Comparison of ENCODE assay signal across 14 mouse cellular contexts in the genomic region with DNA sequence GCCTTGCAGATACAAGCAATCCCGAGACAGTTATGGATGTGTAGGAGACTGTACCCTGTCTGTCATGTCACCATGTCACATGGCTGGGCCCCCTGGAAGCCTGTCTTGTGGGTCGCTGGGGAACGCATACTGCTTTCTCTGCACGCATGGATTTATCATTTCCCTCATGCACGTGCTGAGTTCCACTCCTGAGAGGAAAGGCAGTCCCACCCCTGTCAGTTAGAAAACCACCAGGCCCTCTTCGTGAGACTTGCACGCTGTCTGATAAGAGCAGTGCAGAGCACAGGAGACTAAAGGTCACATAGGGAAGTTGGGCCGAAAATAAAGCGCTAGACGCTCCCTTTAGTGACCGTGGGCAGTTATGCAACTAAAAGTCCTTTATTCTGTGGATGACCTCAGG.
A peak's percentile ranks its signal among the peaks of the same experiment; 100 is the strongest.
DNase-seq lines count a peak whose midpoint lies in the region; ATAC-seq and TF ChIP-seq lines count a peak whose summit lies in the region.
"Had no signal": no experiment of that assay in that cellular context is flagged by ENCODE, and none has a peak within 500 bp of the region (broad histone marks: within the 10 kb centered on the region; RNA-seq: fewer than 3 reads in every experiment).

No protein-coding gene starts in this region.

- intact Hi-C loops in heart, postnatal 25 days (cut with DNase I), result no loop called here
- intact Hi-C loops in left cerebral cortex, postnatal 36 days (cut with DNase I), result no loop called here

- WGBS in heart, embryonic 10.5 days, result 12% methylated on average over 11 of the region's 11 CpGs
- WGBS in liver, adult 2 months, result 41% methylated on average over 11 of the region's 11 CpGs
- 21% methylated on average over 11 of the region's 11 CpGs for WGBS in small intestine, adult 2 months

- peak; percentile 29 for ATAC-seq in granulocyte monocyte progenitor cell, adult 5-6 weeks (replicated peaks; ENCODE audit: poor library complexity, severe bottlenecking)

- H3K4me3 ChIP-seq in heart, embryonic 10.5 days, result peak overlapping the region; percentile 13; the same call in 1 of the 2 replicates
- H3K4me3 ChIP-seq in liver, adult 2 months (ENCODE audit: insufficient read depth, low read depth, low read length), result no peak overlapping the region
- no peak overlapping the region for H3K4me3 ChIP-seq in small intestine, adult 2 months (ENCODE audit: low read depth, low read length)
- H3K4me3 ChIP-seq: hindbrain, embryonic 10.5 days; midbrain, embryonic 12.5 days had no signal

- H3K79me2 ChIP-seq in liver, adult 2 months (ENCODE audit: control insufficient read depth, insufficient read depth, low read length), result no peaks in the 10 kb centered on the region

- DNase-seq in heart, embryonic 10.5 days (ENCODE audit: low spot score), result peak; percentile 87
- DNase-seq in heart, postnatal 25 days (ENCODE audit: low spot score), result no peak
- peak; percentile 33 for DNase-seq in liver, adult 2 months (ENCODE audit: extremely low read depth, low read depth, low spot score)
- DNase-seq in spleen, postnatal 14 days (ENCODE audit: low spot score in 2 of 2), result no peak
- no peak for DNase-seq in left cerebral cortex, postnatal 36 days (ENCODE audit: low spot score in 2 of 2)
- no peak for DNase-seq in left cerebral cortex, adult 8-10 months (ENCODE audit: low spot score in 2 of 2)
- DNase-seq: B cell, adult 2 months; kidney, adult 2 months; lung, embryonic 14.5 days; right cerebral cortex, postnatal 25 days had no signal

- no peak for TF ChIP-seq POLR2A in liver, adult 2 months (IDR thresholded peaks at IDR 0.05; ENCODE audit: extremely low read depth, insufficient read depth, low read length)
- no peak for TF ChIP-seq POLR2A in small intestine, adult 2 months (IDR thresholded peaks at IDR 0.05; ENCODE audit: low read depth, low read length)

- no peak overlapping the region for H3K9ac ChIP-seq in liver, adult 2 months (ENCODE audit: low read depth, low read length)
- H3K9ac ChIP-seq: lung, embryonic 14.5 days; midbrain, embryonic 12.5 days had no signal

- no peaks in the 10 kb centered on the region for H3K27me3 ChIP-seq in heart, embryonic 10.5 days (ENCODE audit: insufficient read depth, poor library complexity, severe bottlenecking)
- H3K27me3 ChIP-seq in liver, adult 2 months (ENCODE audit: control insufficient read depth, insufficient read depth, low read length), result no peaks in the 10 kb centered on the region
- H3K27me3 ChIP-seq in small intestine, adult 2 months (ENCODE audit: control insufficient read depth, insufficient read depth, low read length), result no peaks in the 10 kb centered on the region

- no peaks in the 10 kb centered on the region for H3K9me3 ChIP-seq in heart, embryonic 10.5 days
- H3K9me3 ChIP-seq: hindbrain, embryonic 10.5 days; midbrain, embryonic 12.5 days had no signal

- peak overlapping the region; percentile 84; the same call in 1 of the 2 replicates for H3K27ac ChIP-seq in heart, embryonic 10.5 days
- no peak overlapping the region for H3K27ac ChIP-seq in liver, adult 2 months (replicated peaks; ENCODE audit: insufficient read depth, low read depth, low read length)
- peak overlapping the region; percentile 89 for H3K27ac ChIP-seq in small intestine, adult 2 months (ENCODE audit: insufficient read depth, low read depth, low read length)
- H3K27ac ChIP-seq: hindbrain, embryonic 10.5 days; midbrain, embryonic 12.5 days had no signal

- H3K36me3 ChIP-seq in heart, embryonic 10.5 days, result no peaks in the 10 kb centered on the region
- H3K36me3 ChIP-seq in liver, adult 2 months (ENCODE audit: control insufficient read depth, insufficient read depth, low read length), result no peaks in the 10 kb centered on the region
- H3K36me3 ChIP-seq in small intestine, adult 2 months (ENCODE audit: control insufficient read depth, insufficient read depth, low read length), result no peaks in the 10 kb centered on the region
- H3K36me3 ChIP-seq: hindbrain, embryonic 10.5 days; midbrain, embryonic 12.5 days had no signal

- TF ChIP-seq CTCF in liver, adult 2 months (IDR thresholded peaks at IDR 0.05; ENCODE audit: low read depth, low read length), result no peak
- no peak for TF ChIP-seq CTCF in small intestine, adult 2 months (IDR thresholded peaks at IDR 0.05; ENCODE audit: extremely low read depth, insufficient read length, insufficient replicate concordance, low read depth, low read length)

- H3K4me1 ChIP-seq in heart, embryonic 10.5 days, result peaks cover 89% of the 10 kb centered on the region
- H3K4me1 ChIP-seq in liver, adult 2 months (ENCODE audit: control insufficient read depth, insufficient read depth, low read length), result no peaks in the 10 kb centered on the region
- peaks cover 26% of the 10 kb centered on the region for H3K4me1 ChIP-seq in small intestine, adult 2 months (ENCODE audit: control insufficient read depth, insufficient read depth, insufficient read length, low read length)

Comparison
In these comparisons a context has a peak if more than half of its experiments do, and no peak if none do; other contexts are left out.
1. DNase-seq: peak in heart, embryonic 10.5 days (single experiment) and liver, adult 2 months (single experiment); none in heart, postnatal 25 days (single experiment), spleen, postnatal 14 days (0 of 2), left cerebral cortex, postnatal 36 days (0 of 2) and left cerebral cortex, adult 8-10 months (0 of 2).